Mouse (Mus musculus): Measurements from ENCODE around the gene Ldb2.

- no peak for TF ChIP-seq POLR2A (IDR thresholded peaks at IDR 0.05; ENCODE audit: insufficient read depth, low read length)
- no peak for TF ChIP-seq CTCF (IDR thresholded peaks at IDR 0.05; ENCODE audit: low read depth, low read length)
- TF ChIP-seq EP300 (IDR thresholded peaks at IDR 0.05; ENCODE audit: insufficient read depth, low read depth, low read length) = no peak
These were observed 16.0 kb upstream of the Ldb2 start for GRCm38 (mm10) chr5:44815506-44815905.

Data from ES-Bruce4 (cell line).